In the genomic region with DNA sequence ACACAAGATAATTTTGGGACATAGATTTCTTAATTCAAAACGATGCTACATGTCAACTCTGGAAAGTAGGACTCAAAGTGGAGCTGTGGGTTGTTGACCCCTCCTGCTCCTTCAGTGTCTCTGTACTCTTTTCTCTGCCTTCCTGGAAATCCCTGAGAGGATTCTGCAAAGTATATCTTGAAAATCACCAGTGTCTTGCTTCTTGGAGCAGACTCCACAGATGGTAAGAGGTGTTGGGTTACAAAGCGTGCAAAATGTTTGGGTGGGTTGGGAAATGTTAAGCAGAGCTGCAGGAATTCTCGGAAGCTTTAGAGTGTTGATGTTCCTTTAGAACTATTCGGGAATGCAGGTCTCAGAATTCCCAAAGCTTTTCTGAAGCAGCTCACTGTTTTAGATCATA, we compare ENCODE assay signal across 19 mouse cellular contexts.
DNase-seq lines count a peak whose midpoint lies in the region; ATAC-seq and TF ChIP-seq lines count a peak whose summit lies in the region.
"Had no signal": no experiment of that assay in that cellular context is flagged by ENCODE, and none has a peak within 500 bp of the region (broad histone marks: within the 10 kb centered on the region; RNA-seq: fewer than 3 reads in every experiment).

No protein-coding gene starts in this region.

- peaks cover 22% of the 10 kb centered on the region for H3K4me1 ChIP-seq in forebrain, embryonic 10.5 days
- H3K4me1 ChIP-seq in forebrain, embryonic 12.5 days = no peaks in the 10 kb centered on the region; the same call in 1 of the 2 replicates
- no peaks in the 10 kb centered on the region for H3K4me1 ChIP-seq in lung, embryonic 14.5 days (ENCODE audit: insufficient read depth)
- H3K4me1 ChIP-seq in intestine, embryonic 16.5 days (ENCODE audit: control insufficient read depth, insufficient read depth, low read length) = no peaks in the 10 kb centered on the region
- H3K4me1 ChIP-seq: heart, embryonic 12.5 days; liver, embryonic 13.5 days had no signal

- H3K27ac ChIP-seq in forebrain, embryonic 10.5 days = peak overlapping the region; percentile 65
- no peak overlapping the region for H3K27ac ChIP-seq in forebrain, embryonic 12.5 days
- H3K27ac ChIP-seq in lung, embryonic 14.5 days (ENCODE audit: low read depth) = peak overlapping the region; percentile 22; the same call in 1 of the 2 replicates
- H3K27ac ChIP-seq in intestine, embryonic 16.5 days (ENCODE audit: low read length) = peak overlapping the region; percentile 15; the same call in 1 of the 2 replicates
- H3K27ac ChIP-seq: liver, embryonic 13.5 days had no signal

- 61% methylated on average over 4 of the region's 4 CpGs for WGBS in forebrain, embryonic 10.5 days
- 60% methylated on average over 4 of the region's 4 CpGs for WGBS in forebrain, embryonic 12.5 days
- 17% methylated on average over 4 of the region's 4 CpGs for WGBS in lung, embryonic 14.5 days
- 54% methylated on average over 4 of the region's 4 CpGs for WGBS in intestine, embryonic 16.5 days

- no peak overlapping the region for H3K4me3 ChIP-seq in forebrain, embryonic 10.5 days
- no peak overlapping the region for H3K4me3 ChIP-seq in forebrain, embryonic 12.5 days (replicated peaks)
- H3K4me3 ChIP-seq in lung, embryonic 14.5 days (ENCODE audit: low read depth, low read length) = no peak overlapping the region
- H3K4me3 ChIP-seq in intestine, embryonic 16.5 days (ENCODE audit: low read length) = no peak overlapping the region
- H3K4me3 ChIP-seq: heart, embryonic 12.5 days; liver, embryonic 13.5 days had no signal

- H3K9ac ChIP-seq in forebrain, embryonic 12.5 days = no peak overlapping the region
- no peak overlapping the region for H3K9ac ChIP-seq in lung, embryonic 14.5 days
- no peak overlapping the region for H3K9ac ChIP-seq in intestine, embryonic 16.5 days (ENCODE audit: low read depth, low read length)
- H3K9ac ChIP-seq: heart, embryonic 12.5 days; liver, embryonic 13.5 days had no signal

- no peak for ATAC-seq in forebrain, embryonic 12.5 days (ENCODE audit: low FRiP score)
- ATAC-seq in lung, embryonic 14.5 days (ENCODE audit: insufficient read depth) = peak; percentile 63
- ATAC-seq in intestine, embryonic 16.5 days = no peak
- ATAC-seq: activated CD4-positive, CD25-positive, alpha-beta regulatory T cell, adult 4 months; forebrain, embryonic 16.5 days; midbrain, embryonic 16.5 days had no signal

- TF ChIP-seq CTCF in lung, embryonic 14.5 days (IDR thresholded peaks at IDR 0.05; ENCODE audit: low read depth) = no peak

- H3K4me2 ChIP-seq in forebrain, embryonic 12.5 days = no peak overlapping the region
- H3K4me2 ChIP-seq in lung, embryonic 14.5 days = no peak overlapping the region
- no peak overlapping the region for H3K4me2 ChIP-seq in intestine, embryonic 16.5 days (ENCODE audit: low read depth, low read length)
- H3K4me2 ChIP-seq: heart, embryonic 12.5 days; liver, embryonic 13.5 days had no signal

- no peaks in the 10 kb centered on the region for H3K36me3 ChIP-seq in forebrain, embryonic 10.5 days (replicated peaks)
- H3K36me3 ChIP-seq in forebrain, embryonic 12.5 days (replicated peaks) = no peaks in the 10 kb centered on the region
- H3K36me3 ChIP-seq in lung, embryonic 14.5 days (ENCODE audit: insufficient read depth) = no peaks in the 10 kb centered on the region
- H3K36me3 ChIP-seq in intestine, embryonic 16.5 days (ENCODE audit: control insufficient read depth, insufficient read depth, low read length) = no peaks in the 10 kb centered on the region
- H3K36me3 ChIP-seq: heart, embryonic 12.5 days; liver, embryonic 13.5 days had no signal

- intact Hi-C loops in heart, postnatal 14 days (cut with DNase I) = no loop called here

- H3K27me3 ChIP-seq in forebrain, embryonic 10.5 days (ENCODE audit: poor library complexity, severe bottlenecking) = no peaks in the 10 kb centered on the region
- no peaks in the 10 kb centered on the region for H3K27me3 ChIP-seq in forebrain, embryonic 12.5 days
- H3K27me3 ChIP-seq in lung, embryonic 14.5 days (ENCODE audit: insufficient read depth, low read length) = no peaks in the 10 kb centered on the region
- H3K27me3 ChIP-seq in intestine, embryonic 16.5 days (replicated peaks; ENCODE audit: control insufficient read depth, insufficient read depth, low read length) = no peaks in the 10 kb centered on the region
- H3K27me3 ChIP-seq: heart, embryonic 12.5 days; liver, embryonic 13.5 days had no signal

- no peaks in the 10 kb centered on the region for H3K9me3 ChIP-seq in forebrain, embryonic 10.5 days
- H3K9me3 ChIP-seq in forebrain, embryonic 12.5 days = no peaks in the 10 kb centered on the region
- no peaks in the 10 kb centered on the region for H3K9me3 ChIP-seq in lung, embryonic 14.5 days (ENCODE audit: low read depth, low read length)
- no peaks in the 10 kb centered on the region for H3K9me3 ChIP-seq in intestine, embryonic 16.5 days (ENCODE audit: control insufficient read depth, low read length)
- H3K9me3 ChIP-seq: heart, embryonic 12.5 days; liver, embryonic 13.5 days had no signal

- DNase-seq in forebrain, embryonic 10.5 days (ENCODE audit: extremely low spot score, low spot score) = no peak
- peak; percentile 65 for DNase-seq in lung, embryonic 14.5 days
- no peak for DNase-seq in lung, adult 18-20 months
- peak; percentile 33 for DNase-seq in embryo, embryonic 10 days (ENCODE audit: low spot score)
- no peak for DNase-seq in thymus, postnatal 10 days (ENCODE audit: low spot score in 2 of 2)
- DNase-seq in heart, postnatal 14 days = no peak
- DNase-seq: adrenal gland, postnatal 25 days; cerebellum, postnatal 25 days; gastrocnemius, postnatal 25 days; kidney, adult 8-10 months; kidney, postnatal 4 days; liver, embryonic 13.5 days; thymus, adult 2 months had no signal

Comparison
In these comparisons a context has a peak if more than half of its experiments do, and no peak if none do; other contexts are left out.
1. DNase-seq: peak in lung, embryonic 14.5 days (single experiment) and embryo, embryonic 10 days (single experiment); none in forebrain, embryonic 10.5 days (single experiment), lung, adult 18-20 months (0 of 2), thymus, postnatal 10 days (0 of 2) and heart, postnatal 14 days (0 of 2).